Mouse (Mus musculus) kidney, adult 9 months (tissue): ENCODE measurements around the gene Platr17.
"Not testable (repeated sequence)": the region's sequence is repeated elsewhere in the genome, so short reads cannot be mapped to it uniquely, and the experiment has no call there.

Experiments
- DNase-seq: peaks from one replicate; pipeline ENCODE4 v3.0.0; 2022

Platr17 gene

GRCm38 (mm10) chr17:33903911-33904651, 854 bp upstream of the Platr17 start:
- DNase-seq = not testable (repeated sequence)

GRCm38 (mm10) chr17:33908331-33909076, 3.6 kb downstream of the Platr17 start:
- peak; percentile 58 for DNase-seq

- peak; percentile 99 for DNase-seq
These were observed 4.3 kb downstream of the Platr17 start, which contains the start of gene Daxx for GRCm38 (mm10) chr17:33909077-33909868. Gene Daxx (plus strand): TSS chr17:33909414.

GRCm38 (mm10) chr17:33909869-33910250, 4.9 kb downstream of the Platr17 start:
- peak; percentile 65 for DNase-seq

- DNase-seq = no peak
These were observed 5.6 kb downstream of the Platr17 start for GRCm38 (mm10) chr17:33910346-33911051.

- no peak for DNase-seq
These were observed 6.3 kb downstream of the Platr17 start for GRCm38 (mm10) chr17:33911052-33911812.

GRCm38 (mm10) chr17:33911813-33912414, 7.0 kb downstream of the Platr17 start:
- peak; percentile 61 for DNase-seq

- peak; percentile 7 for DNase-seq
These were observed 8.3 kb downstream of the Platr17 start for GRCm38 (mm10) chr17:33913264-33913663.

- peak; percentile 9 for DNase-seq
These were observed 9.0 kb downstream of the Platr17 start for GRCm38 (mm10) chr17:33913905-33914304.

GRCm38 (mm10) chr17:33914969-33915391, 10.0 kb downstream of the Platr17 start:
- peak; percentile 35 for DNase-seq

GRCm38 (mm10) chr17:33915671-33916250, 10.8 kb downstream of the Platr17 start, which contains the start of the genes Tapbp and Zbtb22:
Gene Tapbp (plus strand): TSS chr17:33915899.
Gene Zbtb22 (plus strand): TSS chr17:33915904.
- peak; percentile 99 for DNase-seq

GRCm38 (mm10) chr17:33916294-33916693, 11.4 kb downstream of the Platr17 start:
- peak; percentile 52 for DNase-seq

GRCm38 (mm10) chr17:33916847-33917655, 12.1 kb downstream of the Platr17 start:
- DNase-seq = peak; percentile 35

- DNase-seq = peak; percentile 27
These were observed 12.8 kb downstream of the Platr17 start for GRCm38 (mm10) chr17:33917656-33918292.

- DNase-seq = peak; percentile 35
These were observed 13.6 kb downstream of the Platr17 start for GRCm38 (mm10) chr17:33918293-33919203.

- peak; percentile 92 for DNase-seq
These were observed 14.7 kb downstream of the Platr17 start for GRCm38 (mm10) chr17:33919351-33920281.
